Mouse (Mus musculus) liver, postnatal 0 days (tissue): Measurements from ENCODE around the gene Frmd4b. TPM values are rescaled to one million over a fixed set of nuclear protein-coding genes. Genes with fewer than 3 reads are reported as not detected.

ENCODE experiments used
- ATAC-seq: fragments of 200-750 bp; cut with Nextera tagmentation; 2 replicates; pipeline ENCODE4 v1.8.0; 2017; ENCODE audit warnings: mild to moderate bottlenecking, moderate library complexity
- DNase-seq: peaks from one replicate; pipeline ENCODE4 v3.0.0-alpha.2; 2016
- H3K27ac ChIP-seq: fragments of 300-500 bp; sonication (generic); 2 replicates; pipeline ENCODE4 v1.5.1; 2014; ENCODE audit warnings: antibody characterized with exemption, moderate library complexity, mild to moderate bottlenecking, low read depth
- H3K27me3 ChIP-seq: fragments of 300-500 bp; sonication (generic); 2 replicates; pipeline ENCODE4 v1.6.1; 2014; ENCODE audit warnings: low read length, control low read depth, mixed read lengths; ENCODE audit not compliant: insufficient read depth
- H3K36me3 ChIP-seq: fragments of 300-500 bp; sonication (generic); replicated peaks from 2 replicates; pipeline ENCODE4 v1.6.1; 2014; ENCODE audit warnings: mild to moderate bottlenecking, control low read depth, low read length, moderate library complexity, mixed read lengths; ENCODE audit not compliant: insufficient read depth
- H3K4me1 ChIP-seq: fragments of 300-500 bp; sonication (generic); 2 replicates; pipeline ENCODE4 v1.6.1; 2014; ENCODE audit warnings: antibody characterized with exemption, mild to moderate bottlenecking, control low read depth; ENCODE audit not compliant: insufficient read depth
- H3K4me2 ChIP-seq: fragments of 300-500 bp; sonication (generic); 2 replicates; pipeline ENCODE4 v1.6.1; 2014; ENCODE audit warnings: low read depth, mild to moderate bottlenecking, low read length, moderate library complexity, mixed read lengths
- H3K4me3 ChIP-seq: fragments of 300-500 bp; sonication (generic); 2 replicates; pipeline ENCODE4 v1.5.1; 2014; ENCODE audit warnings: low read depth, low read length
- H3K9ac ChIP-seq: fragments of 300-500 bp; sonication (generic); replicated peaks from 2 replicates; pipeline ENCODE4 v1.6.1; 2014; ENCODE audit warnings: mild to moderate bottlenecking, moderate library complexity
- H3K9me3 ChIP-seq: fragments of 300-500 bp; sonication (generic); 2 replicates; pipeline ENCODE4 v1.6.1; 2016; ENCODE audit warnings: mild to moderate bottlenecking, control low read depth, low read length, mixed read lengths
- CTCF ChIP-seq: sonication (generic); IDR thresholded peaks from 2 replicates; pipeline ENCODE4 v1.5.1; 2016; ENCODE audit warnings: antibody characterized with exemption, low read depth
- EP300 ChIP-seq: IDR thresholded peaks from 2 replicates; pipeline ENCODE4 v1.6.1; 2016; ENCODE audit warnings: antibody characterized with exemption, low read depth, mild to moderate bottlenecking
- WGBS: fragments of 180-500 bp; shearing (Covaris S2); extraction: QIAGEN DNeasy Blood & Tissue Kit; methylation state at CpG from one replicate; pipeline ENCODE4 v1.1.7; 2014; ENCODE audit not compliant: insufficient replicate concordance; 5-methylcytosine and 5-hydroxymethylcytosine counted together
- polyA plus RNA-seq: library from polyadenylated mRNA; unstranded; fragments of >200 nt; fragmentation: Nextera tagmentation; extraction: Ambion mirVana; gene quantifications from 2 replicates; pipeline ENCODE4 v1.2.1, GENCODE M21; 2015

Frmd4b gene
- polyA plus RNA-seq, 1 experiment from 2014 or later = 8.3 TPM

DNA sequence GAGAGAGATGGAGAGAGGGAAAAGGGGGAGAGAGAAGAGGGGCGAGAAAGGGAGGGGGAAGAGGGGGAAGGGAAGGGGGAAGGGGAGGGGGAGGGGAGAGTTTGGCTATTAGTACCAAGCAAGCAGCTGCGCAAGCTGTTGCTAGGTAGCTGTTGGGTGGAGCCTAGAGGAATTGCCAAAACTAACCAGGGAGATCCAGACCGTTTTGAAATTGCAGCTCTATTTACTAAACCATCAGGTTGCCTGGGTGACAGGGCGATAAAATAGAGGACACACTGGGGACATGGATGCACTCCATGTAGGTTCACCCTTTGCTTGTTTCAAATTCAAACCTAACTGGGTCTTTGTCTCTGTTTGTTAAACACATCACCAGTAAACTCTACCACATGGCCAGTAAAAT is 341.0 kb downstream of the Frmd4b start:
- no peaks in the 10 kb centered on the region for H3K36me3 ChIP-seq
- ATAC-seq (peak; percentile 78), DNase-seq (peak; percentile 55)
- peak overlapping the region; percentile 34; the same call in 1 of the 2 replicates for H3K27ac ChIP-seq
- H3K9ac ChIP-seq = no peak overlapping the region
- TF ChIP-seq CTCF (no peak), EP300 (no peak)
- H3K4me3 ChIP-seq = no peak overlapping the region
- no peaks in the 10 kb centered on the region for H3K9me3 ChIP-seq
- no peaks in the 10 kb centered on the region for H3K27me3 ChIP-seq
- peaks cover 3% of the 10 kb centered on the region; the same call in 1 of the 2 replicates for H3K4me1 ChIP-seq
- H3K4me2 ChIP-seq = no peak overlapping the region
- WGBS = 46% methylated on average over 4 of the region's 4 CpGs

DNA sequence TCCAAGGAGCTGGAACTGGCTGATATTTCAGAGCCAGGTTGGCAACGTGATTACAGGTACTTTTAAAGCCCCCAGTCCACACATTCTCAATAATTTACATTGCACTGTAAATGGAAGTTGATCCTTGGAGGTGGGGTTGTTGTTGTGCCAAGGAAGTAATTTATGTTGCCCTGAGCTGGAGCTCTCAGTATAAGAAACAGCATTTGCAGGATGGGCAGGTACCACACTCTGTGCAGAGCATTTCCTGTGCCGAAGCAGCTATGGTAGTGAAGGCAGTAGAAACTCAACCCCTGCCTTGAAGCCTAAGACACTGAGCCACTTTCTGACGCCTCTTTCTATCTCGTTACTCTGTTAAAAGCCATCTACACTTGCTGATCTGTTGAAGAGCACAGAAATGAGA is 341.6 kb downstream of the Frmd4b start:
- no peak overlapping the region for H3K4me3 ChIP-seq
- DNase-seq (no peak), ATAC-seq (no peak)
- H3K36me3 ChIP-seq = no peaks in the 10 kb centered on the region
- peaks cover 3% of the 10 kb centered on the region; the same call in 1 of the 2 replicates for H3K4me1 ChIP-seq
- H3K9me3 ChIP-seq = no peaks in the 10 kb centered on the region
- TF ChIP-seq CTCF (no peak), EP300 (no peak)
- H3K27ac ChIP-seq = no peak overlapping the region
- no peaks in the 10 kb centered on the region for H3K27me3 ChIP-seq
- no peak overlapping the region for H3K4me2 ChIP-seq
- WGBS = 57% methylated on average over 4 of the region's 4 CpGs
- H3K9ac ChIP-seq = no peak overlapping the region

DNA sequence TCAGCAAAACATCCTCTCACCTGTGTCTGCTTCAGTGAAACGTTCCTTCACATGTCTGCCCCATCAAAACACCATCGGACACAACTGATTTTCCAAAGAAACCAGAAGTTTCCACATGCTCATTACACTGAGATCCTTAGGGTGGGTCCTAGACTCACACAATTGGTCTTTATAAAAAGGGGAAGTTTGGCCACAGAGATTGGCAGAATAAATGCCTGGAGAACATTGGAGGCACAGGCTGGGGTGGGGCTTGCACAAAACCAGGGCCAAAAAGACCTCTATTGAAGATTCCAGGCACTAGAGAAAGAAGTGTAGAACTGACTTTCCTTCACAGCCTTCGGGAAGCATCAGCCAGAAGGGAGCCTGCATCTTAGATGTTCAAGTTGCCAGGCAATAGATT is 343.6 kb downstream of the Frmd4b start:
- H3K27me3 ChIP-seq = no peaks in the 10 kb centered on the region
- no peak for ATAC-seq
- no peak overlapping the region for H3K9ac ChIP-seq
- no peak for DNase-seq
- H3K4me1 ChIP-seq = peaks cover 3% of the 10 kb centered on the region; the same call in 1 of the 2 replicates
- H3K36me3 ChIP-seq = no peaks in the 10 kb centered on the region
- H3K27ac ChIP-seq = no peak overlapping the region
- H3K4me2 ChIP-seq = no peak overlapping the region
- H3K4me3 ChIP-seq = no peak overlapping the region
- TF ChIP-seq EP300 (no peak), CTCF (no peak)
- WGBS = 61% methylated on average over 3 of the region's 3 CpGs
- no peaks in the 10 kb centered on the region for H3K9me3 ChIP-seq

DNA sequence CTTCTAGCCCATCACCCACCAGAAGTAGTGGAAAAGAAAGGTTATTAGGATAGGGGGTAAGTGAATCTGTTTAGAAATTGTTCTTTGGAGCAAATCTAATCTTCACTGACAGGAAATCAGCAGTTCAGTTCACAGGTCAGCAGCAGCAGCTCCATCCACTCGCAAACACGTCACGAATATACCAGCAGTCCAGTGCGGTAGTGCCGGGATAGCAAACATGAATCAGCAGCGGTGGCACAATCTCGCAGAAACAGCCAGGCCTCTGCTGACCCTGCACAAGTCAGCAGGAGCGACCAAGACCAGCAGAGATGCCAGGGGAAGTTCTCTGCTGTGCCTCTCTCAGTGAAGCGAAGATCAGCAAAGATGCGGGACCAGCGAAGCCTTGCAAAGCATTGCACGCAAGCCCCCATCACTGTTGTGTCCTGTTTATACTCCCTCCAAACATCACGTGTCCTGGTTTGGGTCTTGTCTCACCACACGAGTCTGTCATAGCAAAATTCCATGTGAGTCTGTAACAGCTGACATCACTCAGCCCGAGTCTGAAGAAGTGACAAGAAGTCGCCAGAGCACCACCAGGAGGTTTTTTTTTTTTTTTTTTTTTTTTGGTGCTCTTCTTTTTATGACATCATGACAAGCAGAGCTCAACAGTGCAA is 344.2 kb downstream of the Frmd4b start:
- H3K4me2 ChIP-seq = no peak overlapping the region
- ATAC-seq = no peak

DNA sequence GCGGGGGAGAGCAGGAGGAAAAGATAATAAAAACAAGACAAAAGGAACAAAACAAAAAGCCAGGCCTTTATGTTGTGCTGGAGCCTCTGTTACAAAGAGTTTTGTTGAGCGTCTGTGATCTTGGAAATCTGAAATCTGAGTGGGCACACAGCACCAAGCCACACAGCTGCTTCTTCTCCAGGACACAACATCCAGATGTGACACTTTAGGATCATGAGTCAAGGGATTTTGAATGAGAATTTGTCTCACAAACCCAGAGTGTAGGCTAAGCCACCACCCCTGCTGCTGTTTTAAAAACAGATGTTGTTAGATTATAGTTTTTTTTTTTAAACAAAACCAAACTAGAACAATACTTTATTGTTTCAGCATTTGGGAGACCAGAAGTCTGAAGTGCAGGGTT is 345.0 kb downstream of the Frmd4b start:
- H3K9me3 ChIP-seq = no peaks in the 10 kb centered on the region
- no peak overlapping the region for H3K27ac ChIP-seq
- no peak overlapping the region for H3K9ac ChIP-seq
- H3K27me3 ChIP-seq = no peaks in the 10 kb centered on the region
- 0 out of 2 replicates have a peak, but pooled peaks cover 3% of the 10 kb centered on the region for H3K4me1 ChIP-seq
- ATAC-seq (no peak), DNase-seq (no peak)
- H3K36me3 ChIP-seq = no peaks in the 10 kb centered on the region
- TF ChIP-seq EP300 (no peak), CTCF (no peak)
- H3K4me3 ChIP-seq = no peak overlapping the region
- no peak overlapping the region for H3K4me2 ChIP-seq
- WGBS = 73% methylated on average over 2 of the region's 2 CpGs

More for the DNA sequence above, 344.2 kb downstream of the Frmd4b start:
- Histone ChIP-seq H3K4me1 (peaks cover 3% of the 10 kb centered on the region; the same call in 1 of the 2 replicates), H3K27me3 (no peaks in the 10 kb centered on the region), H3K9ac (no peak overlapping the region), H3K27ac (no peak overlapping the region), H3K9me3 (no peaks in the 10 kb centered on the region), H3K4me3 (no peak overlapping the region), H3K36me3 (no peaks in the 10 kb centered on the region)
- 69% methylated on average over 16 of the region's 16 CpGs for WGBS
- no peak for DNase-seq
- TF ChIP-seq EP300 = no peak
- no peak for TF ChIP-seq CTCF

DNA sequence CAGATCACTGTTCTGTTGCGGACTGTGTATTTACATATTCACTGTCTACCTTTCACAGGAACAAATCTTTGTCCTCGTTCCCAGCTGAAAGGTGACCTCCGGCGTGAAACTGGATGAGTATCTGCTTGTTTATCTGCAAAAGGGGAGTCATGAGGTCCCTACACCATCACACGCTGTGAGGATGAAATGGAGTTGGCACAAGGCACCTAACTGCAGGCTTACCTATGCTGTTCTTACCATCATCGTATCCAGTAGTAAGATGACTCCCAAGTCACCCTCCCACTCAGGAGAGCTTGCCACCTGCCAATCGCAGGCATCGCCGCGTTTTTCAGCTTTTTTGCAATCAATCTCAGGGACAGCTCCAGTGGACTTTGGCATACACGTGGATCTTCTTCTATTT is 347.7 kb downstream of the Frmd4b start:
- Histone ChIP-seq H3K9ac (no peak overlapping the region), H3K27me3 (no peaks in the 10 kb centered on the region), H3K4me3 (no peak overlapping the region), H3K4me2 (no peak overlapping the region), H3K36me3 (no peaks in the 10 kb centered on the region), H3K4me1 (no peaks in the 10 kb centered on the region), H3K27ac (peak overlapping the region; percentile 91), H3K9me3 (no peaks in the 10 kb centered on the region)
- ATAC-seq (peak; percentile 79), DNase-seq (peak; percentile 49)
- TF ChIP-seq EP300 (peak; percentile 80), CTCF (no peak)
- WGBS = 61% methylated on average over 11 of the region's 11 CpGs

DNA sequence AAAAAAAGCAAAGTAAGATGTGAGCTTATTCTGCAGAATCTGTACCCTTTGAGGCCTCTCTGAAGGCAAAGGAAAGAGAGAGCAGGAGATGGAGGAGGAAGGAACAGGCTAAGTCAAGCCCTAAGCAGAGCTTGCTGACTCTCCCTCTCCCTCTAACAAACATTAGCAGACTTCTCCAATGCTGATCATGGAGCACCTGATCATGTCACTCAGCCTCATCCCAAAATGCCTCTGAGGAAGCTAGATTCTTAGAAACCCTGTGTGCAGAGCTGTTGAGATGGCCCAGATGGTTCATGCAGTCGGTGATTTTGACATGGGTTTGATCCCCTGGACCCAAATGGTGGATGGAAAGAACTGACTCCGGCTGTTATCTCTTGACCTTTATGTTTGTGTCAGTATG is 350.2 kb downstream of the Frmd4b start:
- no peaks in the 10 kb centered on the region for H3K27me3 ChIP-seq
- 65% methylated on average over 2 of the region's 2 CpGs for WGBS
- H3K4me3 ChIP-seq = no peak overlapping the region
- TF ChIP-seq EP300 (no peak), CTCF (no peak)
- no peak for ATAC-seq
- no peak overlapping the region for H3K27ac ChIP-seq
- no peak for DNase-seq
- H3K9ac ChIP-seq = no peak overlapping the region
- H3K4me1 ChIP-seq = no peaks in the 10 kb centered on the region
- no peak overlapping the region for H3K4me2 ChIP-seq
- H3K36me3 ChIP-seq = no peaks in the 10 kb centered on the region
- H3K9me3 ChIP-seq = no peaks in the 10 kb centered on the region
